Mouse (Mus musculus) urinary bladder, postnatal 25 days (tissue): ENCODE results near the gene Tmem123.
A peak's percentile ranks its signal among the peaks of the same experiment; 100 is the strongest.

Experiments used
- DNase-seq: peaks from one replicate; pipeline ENCODE4 v3.0.0; 2022; ENCODE audit warnings: low spot score

The Tmem123 gene

DNA sequence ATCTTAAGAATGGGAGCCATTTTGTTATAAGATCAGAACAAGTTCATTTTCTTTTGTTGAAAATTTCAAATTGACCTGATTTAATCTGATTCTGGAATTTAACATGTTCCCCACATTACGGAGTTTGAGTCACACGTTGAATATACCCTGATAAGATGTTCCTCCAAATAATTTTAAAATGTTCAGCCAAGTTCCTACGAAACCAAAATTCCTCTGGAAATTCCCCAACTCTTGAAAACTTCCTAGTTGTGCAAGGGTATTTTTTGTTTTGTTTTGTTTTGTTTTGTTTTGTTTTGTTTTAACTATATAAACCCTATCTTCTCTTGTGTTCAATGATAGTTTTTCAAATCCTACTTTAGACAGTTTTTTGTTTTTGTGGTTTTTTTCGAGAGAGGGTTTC is 64.9 kb downstream of the Tmem123 start:
- DNase-seq, result no peak

GRCm38 (mm10) chr9:7829531-7830528 is 66.0 kb downstream of the Tmem123 start:
- DNase-seq, result no peak

DNA sequence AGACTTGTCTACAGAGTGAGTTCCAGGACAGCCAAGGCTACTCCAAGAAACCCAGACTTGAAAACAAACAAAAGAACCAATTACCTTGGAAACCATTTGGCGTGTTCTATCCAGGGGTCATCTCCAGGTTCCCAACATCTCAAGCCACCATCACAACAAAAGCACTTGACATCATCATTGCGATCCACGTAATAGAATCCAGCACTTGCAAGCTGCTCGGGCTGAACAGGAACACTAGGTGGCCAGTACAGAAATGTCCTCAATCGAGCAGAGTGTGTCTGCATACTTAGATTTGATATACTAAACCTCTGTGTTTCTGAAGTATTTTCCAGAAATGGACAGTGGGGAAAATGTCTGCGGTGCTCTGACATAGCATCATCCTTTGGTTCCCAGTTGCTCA is 69.6 kb downstream of the Tmem123 start:
- DNase-seq, result no peak

DNA sequence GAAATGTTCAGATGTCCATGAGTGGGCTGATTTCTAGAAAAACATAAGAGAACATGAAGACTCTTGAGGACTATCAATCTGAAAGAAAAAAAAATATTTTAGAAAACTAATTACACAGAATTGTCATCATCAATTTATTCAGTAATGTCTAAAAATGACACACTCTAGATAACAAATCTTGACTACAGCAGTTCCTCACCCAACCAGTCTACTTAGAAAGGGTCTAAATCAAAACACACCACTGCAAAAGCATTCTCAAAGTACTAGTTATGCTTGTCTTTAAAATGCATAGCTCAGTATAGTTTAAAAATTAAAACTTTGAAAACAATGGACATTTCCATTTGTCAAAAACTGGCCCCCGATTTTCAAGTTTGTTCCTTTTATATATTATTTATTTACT is 71.5 kb downstream of the Tmem123 start:
- no peak for DNase-seq

GRCm38 (mm10) chr9:7836331-7836730 is 72.5 kb downstream of the Tmem123 start:
- DNase-seq, result peak; percentile 20

GRCm38 (mm10) chr9:7836905-7837805 is 73.3 kb downstream of the Tmem123 start, which contains the start of gene Birc2:
Gene Birc2, minus strand, starts transcription at chr9:7837064.
- DNase-seq, result peak; percentile 92

- DNase-seq, result no peak
These were observed 74.1 kb downstream of the Tmem123 start for GRCm38 (mm10) chr9:7837806-7838440.

- no peak for DNase-seq
These were observed 77.4 kb downstream of the Tmem123 start for GRCm38 (mm10) chr9:7841221-7841620.
